Mouse (Mus musculus) MEL (cell line): ENCODE data around the gene Klhl25. TPM values are rescaled to one million over a fixed set of nuclear protein-coding genes. Genes with fewer than 3 reads are reported as not detected.

ENCODE experiments used
- DNase-seq: peaks from one replicate; pipeline ENCODE4 v3.0.0; 2011; ENCODE audit warnings: low read depth, low spot score
- H3K27ac ChIP-seq: 2 replicates; pipeline ENCODE4 v1.5.1; 2012; ENCODE audit warnings: low read depth, mild to moderate bottlenecking, control low read depth, low read length, moderate library complexity; ENCODE audit not compliant: control insufficient read depth
- H3K27me3 ChIP-seq, 2 experiments: fragments of 150-350 bp in 1 of 2; sonication (generic) in 1 of 2; 2 replicates each; pipeline ENCODE4 v1.6.1; 2012; ENCODE audit warnings: low read length in 2 of 2, mild to moderate bottlenecking in 2 of 2, improper control_type of control experiment in 1 of 2, moderate library complexity in 1 of 2; ENCODE audit not compliant: insufficient read depth in 2 of 2, control insufficient read depth in 1 of 2
- H3K36me3 ChIP-seq, 2 experiments: 2 replicates each; pipeline ENCODE4 v1.6.1; 2012 to 2014; ENCODE audit warnings: low read length in 2 of 2, improper control_type of control experiment in 1 of 2, inconsistent platforms in 1 of 2, mild to moderate bottlenecking in 1 of 2; ENCODE audit not compliant: insufficient read depth in 2 of 2, control insufficient read depth in 1 of 2
- H3K4me1 ChIP-seq, 2 experiments: fragments of 150-350 bp in 1 of 2; sonication (generic) in 1 of 2; 2 replicates each; pipeline ENCODE4 v1.6.1; 2012; ENCODE audit warnings: low read length in 2 of 2, improper control_type of control experiment in 1 of 2, mild to moderate bottlenecking in 1 of 2; ENCODE audit not compliant: insufficient read depth in 2 of 2, control insufficient read depth in 1 of 2
- H3K4me3 ChIP-seq, 2 experiments: fragments of 150-350 bp in 1 of 2; sonication (generic) in 1 of 2; 2 replicates each; pipeline ENCODE4 v1.5.1; 2012; ENCODE audit warnings: low read depth in 2 of 2, low read length in 2 of 2, mild to moderate bottlenecking in 2 of 2, moderate library complexity in 2 of 2, control low read depth in 1 of 2, improper control_type of control experiment in 1 of 2; ENCODE audit not compliant: control insufficient read depth in 1 of 2, insufficient read depth in 1 of 2
- H3K79me2 ChIP-seq: 2 replicates; pipeline ENCODE4 v1.6.1; 2012; ENCODE audit warnings: mild to moderate bottlenecking, low read length, moderate library complexity; ENCODE audit not compliant: control insufficient read depth, poor library complexity, insufficient read depth
- H3K9ac ChIP-seq: 2 replicates; pipeline ENCODE4 v1.6.1; 2012; ENCODE audit warnings: low read depth, mild to moderate bottlenecking, control low read depth, low read length, moderate library complexity; ENCODE audit not compliant: control insufficient read depth, poor library complexity, severe bottlenecking
- H3K9me3 ChIP-seq: fragments of 150-350 bp; sonication (generic); replicated peaks from 2 replicates; pipeline ENCODE4 v1.6.1; 2012; ENCODE audit warnings: mild to moderate bottlenecking, low read length, improper control_type of control experiment, moderate library complexity; ENCODE audit not compliant: insufficient read depth
- E2F4 ChIP-seq: IDR thresholded peaks from 2 replicates; pipeline ENCODE4 v1.6.1; 2011; ENCODE audit warnings: low read depth, low read length, improper control_type of control experiment, borderline replicate concordance
- ELF1 ChIP-seq: IDR thresholded peaks from 2 replicates; pipeline ENCODE4 v1.6.1; 2014; ENCODE audit warnings: low read depth, mild to moderate bottlenecking, inconsistent platforms, low read length, improper control_type of control experiment, moderate library complexity
- EP300 ChIP-seq, 2 experiments: IDR thresholded peaks; 2 replicates each; pipeline ENCODE4 v1.6.1; 2011; ENCODE audit warnings: improper control_type of control experiment in 2 of 2, low read length in 2 of 2, low read depth in 1 of 2, mild to moderate bottlenecking in 1 of 2
- ETS1 ChIP-seq: IDR thresholded peaks from 2 replicates; pipeline ENCODE4 v1.6.1; 2012; ENCODE audit warnings: low read depth, mild to moderate bottlenecking, inconsistent platforms, low read length, improper control_type of control experiment, moderate library complexity
- GABPA ChIP-seq: IDR thresholded peaks from 2 replicates; pipeline ENCODE4 v1.6.1; 2012; ENCODE audit warnings: low read depth, mild to moderate bottlenecking, inconsistent platforms, low read length, improper control_type of control experiment, moderate library complexity
- GATA1 ChIP-seq: IDR thresholded peaks from 2 replicates; pipeline ENCODE4 v1.6.1; 2011; ENCODE audit warnings: low read depth, low read length, improper control_type of control experiment
- HCFC1 ChIP-seq: IDR thresholded peaks from 2 replicates; pipeline ENCODE4 v1.6.1; 2012; ENCODE audit warnings: low read depth, mild to moderate bottlenecking, inconsistent platforms, low read length, improper control_type of control experiment, moderate library complexity
- JUND ChIP-seq: IDR thresholded peaks from 2 replicates; pipeline ENCODE4 v1.6.1; 2011; ENCODE audit warnings: low read depth, mild to moderate bottlenecking, improper control_type of control experiment, low read length
- MAX ChIP-seq: IDR thresholded peaks from 2 replicates; pipeline ENCODE4 v1.6.1; 2011; ENCODE audit warnings: low read length, improper control_type of control experiment
- MXI1 ChIP-seq: IDR thresholded peaks from 2 replicates; pipeline ENCODE4 v1.6.1; 2011; ENCODE audit warnings: mild to moderate bottlenecking, low read depth, low read length, improper control_type of control experiment
- MYB ChIP-seq: IDR thresholded peaks from 2 replicates; pipeline ENCODE4 v1.6.1; 2011; ENCODE audit warnings: mild to moderate bottlenecking, low read depth, low read length, improper control_type of control experiment
- MYC ChIP-seq: IDR thresholded peaks from 2 replicates; pipeline ENCODE4 v1.6.1; 2011; ENCODE audit warnings: low read depth, mild to moderate bottlenecking, low read length, improper control_type of control experiment, moderate library complexity
- POLR2A ChIP-seq, 2 experiments: IDR thresholded peaks; 2 replicates each; pipeline ENCODE4 v1.6.1; 2011 to 2012; ENCODE audit warnings: low read length in 2 of 2, mild to moderate bottlenecking in 2 of 2, control low read depth in 1 of 2, improper control_type of control experiment in 1 of 2, low read depth in 1 of 2, moderate library complexity in 1 of 2; ENCODE audit not compliant: control insufficient read depth in 1 of 2, insufficient read depth in 1 of 2, poor library complexity in 1 of 2
- SIN3A ChIP-seq: IDR thresholded peaks from 2 replicates; pipeline ENCODE4 v1.6.1; 2012; ENCODE audit warnings: low read length, improper control_type of control experiment, inconsistent platforms
- SMC3 ChIP-seq: IDR thresholded peaks from 2 replicates; pipeline ENCODE4 v1.6.1; 2011; ENCODE audit warnings: low read depth, low read length, improper control_type of control experiment
- TAL1 ChIP-seq: IDR thresholded peaks from 2 replicates; pipeline ENCODE4 v1.6.1; 2012; ENCODE audit warnings: mild to moderate bottlenecking, inconsistent platforms, low read length, moderate library complexity, mixed read lengths
- TCF12 ChIP-seq: IDR thresholded peaks from 2 replicates; pipeline ENCODE4 v1.6.1; 2014; ENCODE audit warnings: low read depth, mild to moderate bottlenecking, inconsistent platforms, low read length, improper control_type of control experiment, moderate library complexity
- UBTF ChIP-seq: IDR thresholded peaks from 2 replicates; pipeline ENCODE4 v1.6.1; 2012; ENCODE audit warnings: low read depth, mild to moderate bottlenecking, inconsistent platforms, low read length, improper control_type of control experiment, moderate library complexity, borderline replicate concordance; ENCODE audit not compliant: insufficient read depth
- ZKSCAN1 ChIP-seq: IDR thresholded peaks from 2 replicates; pipeline ENCODE4 v1.6.1; 2012; ENCODE audit warnings: low read depth, mild to moderate bottlenecking, inconsistent platforms, low read length, improper control_type of control experiment, moderate library complexity
- ZNF384 ChIP-seq: IDR thresholded peaks from 2 replicates; pipeline ENCODE4 v1.6.1; 2012; ENCODE audit warnings: low read depth, mild to moderate bottlenecking, inconsistent platforms, low read length, improper control_type of control experiment
- polyA plus RNA-seq, 2 experiments: library from polyadenylated mRNA; stranded (reverse) in 1 of 2; unstranded in 1 of 2; fragments of >175 nt in 1 of 2; fragments of >200 nt in 1 of 2; gene quantifications; 2 replicates each; pipeline versions ENCODE4 v1.2.1 to v1.2.4; 2012; ENCODE audit warnings: low replicate concordance in 2 of 2, low read depth in 1 of 2; ENCODE audit not compliant: insufficient read length in 2 of 2, insufficient read depth in 1 of 2, missing spikeins in 1 of 2
- total RNA-seq: library from RNA; depleted of rRNA; stranded (reverse); fragments of 300-350 nt; gene quantifications from 2 replicates; pipeline ENCODE4 v1.2.3, GENCODE M21; 2012

The Klhl25 gene
- total and polyA plus RNA-seq, 3 experiments: 7.4 to 11.4 TPM; not detected in 1

- TF ChIP-seq ETS1 (no peak), GABPA (no peak), MYC (no peak), HCFC1 (no peak)
Measured at GRCm38 (mm10) chr7:75899517-75899916, 51.4 kb downstream of the Klhl25 start (continued).

- Histone ChIP-seq H3K27ac (no peak overlapping the region), H3K9ac (no peak overlapping the region), H3K36me3 (peaks cover 0 to 9% of the 10 kb centered on the region in 2 experiments; a peak in 2 of 4 replicates), H3K79me2 (no peaks in the 10 kb centered on the region), H3K4me1 (peaks cover 2 to 8% of the 10 kb centered on the region in 2 experiments; a peak in 3 of 4 replicates), H3K9me3 (no peaks in the 10 kb centered on the region), H3K4me3 (peak overlapping the region; percentile 30 to 34; a peak in 3 of 4 replicates), H3K27me3 (peaks cover 2 to 11% of the 10 kb centered on the region in 2 experiments; a peak in 3 of 4 replicates)
- peak; percentile 48 for DNase-seq
- TF ChIP-seq GABPA: no peak
- no peak for TF ChIP-seq MAX
- TF ChIP-seq E2F4: no peak
- 0 out of 2 replicates have a peak, but pooled peaks have one; percentile 24 for TF ChIP-seq ZNF384
- TF ChIP-seq ELF1: no peak
- TF ChIP-seq ETS1: peak; percentile 35; the same call in 1 of the 2 replicates
- TF ChIP-seq GATA1: peak; percentile 84
- no peak for TF ChIP-seq TAL1
- no peak for TF ChIP-seq MYB
- peak; percentile 56 to 81; a peak in 3 of 4 replicates for TF ChIP-seq EP300 (IDR thresholded peaks at IDR 0.05; ENCODE audit: low read depth in 1 of 2, low read length in 2 of 2)
- no peak for TF ChIP-seq ZKSCAN1
- no peak for TF ChIP-seq JUND
- TF ChIP-seq UBTF: no peak
- no peak for TF ChIP-seq POLR2A (IDR thresholded peaks at IDR 0.05; ENCODE audit: control insufficient read depth in 1 of 2, insufficient read depth in 1 of 2, low read depth in 1 of 2, low read length in 2 of 2, poor library complexity in 1 of 2)
- no peak for TF ChIP-seq SMC3
- no peak for TF ChIP-seq MXI1
- TF ChIP-seq SIN3A: 0 out of 2 replicates have a peak, but pooled peaks have one; percentile 36
- peak; percentile 23; the same call in 1 of the 2 replicates for TF ChIP-seq TCF12
Measured at GRCm38 (mm10) chr7:75899954-75900353, 51.8 kb downstream of the Klhl25 start.
